Mouse (Mus musculus) hindbrain, embryonic 16.5 days (tissue): ENCODE measurements around the gene Nfu1. TPM values are rescaled to one million over a fixed set of nuclear protein-coding genes. Genes with fewer than 3 reads are reported as not detected.

Experiments
- ATAC-seq: fragments of 200-750 bp; cut with Nextera tagmentation; 2 replicates; pipeline ENCODE4 v1.8.0; 2017; ENCODE audit warnings: moderate TSS enrichment, moderate library complexity
- H3K27ac ChIP-seq: fragments of 300-500 bp; sonication (generic); 2 replicates; pipeline ENCODE4 v1.5.1; 2014; ENCODE audit warnings: low read depth, mild to moderate bottlenecking, control low read depth, low read length, moderate library complexity
- H3K27me3 ChIP-seq: fragments of 300-500 bp; sonication (generic); replicated peaks from 2 replicates; pipeline ENCODE4 v1.6.1; 2014; ENCODE audit warnings: low read length; ENCODE audit not compliant: control insufficient read depth, insufficient read depth
- H3K36me3 ChIP-seq: fragments of 300-500 bp; sonication (generic); 2 replicates; pipeline ENCODE4 v1.6.1; 2014; ENCODE audit warnings: mild to moderate bottlenecking, low read length, moderate library complexity, mixed read lengths; ENCODE audit not compliant: control insufficient read depth, insufficient read depth
- H3K4me1 ChIP-seq: fragments of 300-500 bp; sonication (generic); 2 replicates; pipeline ENCODE4 v1.6.1; 2014; ENCODE audit warnings: low read depth, low read length; ENCODE audit not compliant: control insufficient read depth, insufficient read depth
- H3K4me2 ChIP-seq: fragments of 300-500 bp; sonication (generic); 2 replicates; pipeline ENCODE4 v1.6.1; 2014; ENCODE audit warnings: mild to moderate bottlenecking, low read length, control low read depth, moderate library complexity
- H3K4me3 ChIP-seq: fragments of 300-500 bp; sonication (generic); 2 replicates; pipeline ENCODE4 v1.5.1; 2014; ENCODE audit warnings: mild to moderate bottlenecking, low read length, control low read depth, moderate library complexity
- H3K9ac ChIP-seq: fragments of 300-500 bp; sonication (generic); 2 replicates; pipeline ENCODE4 v1.6.1; 2014; ENCODE audit warnings: low read depth, mild to moderate bottlenecking, control low read depth, low read length, moderate library complexity
- H3K9me3 ChIP-seq: fragments of 300-500 bp; sonication (generic); 2 replicates; pipeline ENCODE4 v1.6.1; 2014; ENCODE audit warnings: mild to moderate bottlenecking, low read length, moderate library complexity; ENCODE audit not compliant: control insufficient read depth
- WGBS: fragments of 180-500 bp; shearing (Covaris S2); extraction: QIAGEN DNeasy Blood & Tissue Kit; methylation state at CpG from one replicate; pipeline ENCODE4 v1.1.7; 2014; 5-methylcytosine and 5-hydroxymethylcytosine counted together
- polyA plus RNA-seq: library from polyadenylated mRNA; unstranded; fragments of >200 nt; fragmentation: Nextera tagmentation; extraction: Ambion mirVana; gene quantifications from 2 replicates; pipeline ENCODE4 v1.2.1, GENCODE M21; 2015

Nfu1 gene
- polyA plus RNA-seq, 1 experiment from 2014 or later = 154 TPM

DNA sequence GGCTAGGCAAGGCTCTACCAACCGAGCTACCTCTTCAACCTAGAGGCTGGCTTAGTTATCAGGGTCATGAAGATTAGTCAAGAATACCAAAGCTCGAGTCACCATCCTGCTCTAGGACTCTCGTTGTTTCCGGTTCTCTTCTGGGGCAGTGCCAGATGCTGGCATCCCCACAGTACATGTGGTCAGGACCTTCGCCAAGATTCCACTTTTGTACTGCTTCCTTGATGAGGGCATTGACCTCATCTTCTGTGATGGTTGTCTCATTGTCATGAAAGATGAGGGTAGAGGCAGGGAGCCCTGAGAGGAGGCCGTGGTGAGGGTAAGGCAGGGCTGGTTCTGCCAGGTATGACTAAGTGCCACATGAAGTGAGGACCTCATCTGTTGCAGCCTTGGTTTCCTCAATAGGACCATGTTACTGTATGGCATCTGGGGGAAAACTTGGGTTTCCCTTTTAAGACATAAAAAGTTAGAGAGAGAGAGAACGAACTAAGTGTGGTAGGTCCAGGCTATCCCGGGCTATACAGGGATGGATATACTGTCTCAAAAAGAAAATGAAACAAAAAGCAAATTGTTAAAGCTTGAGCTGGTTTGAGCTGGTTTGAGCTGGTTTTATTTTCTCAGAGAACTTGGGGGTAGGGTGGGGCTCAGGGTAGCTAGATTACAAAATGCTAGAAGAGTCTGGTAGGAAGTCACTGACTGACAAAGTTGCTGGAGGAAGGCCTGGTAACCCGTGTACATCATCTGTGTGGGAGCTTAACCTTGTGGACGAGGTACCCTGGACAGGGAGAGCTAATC, 29.0 kb downstream of the Nfu1 start:
- 84% methylated on average over 10 of the region's 10 CpGs for WGBS
- no peak for ATAC-seq
- no peaks in the 10 kb centered on the region for H3K27me3 ChIP-seq
- no peaks in the 10 kb centered on the region for H3K36me3 ChIP-seq
- no peak overlapping the region for H3K27ac ChIP-seq
- no peak overlapping the region for H3K9ac ChIP-seq
- no peaks in the 10 kb centered on the region for H3K9me3 ChIP-seq
- H3K4me3 ChIP-seq = no peak overlapping the region
- no peak overlapping the region for H3K4me2 ChIP-seq
- no peaks in the 10 kb centered on the region for H3K4me1 ChIP-seq

DNA sequence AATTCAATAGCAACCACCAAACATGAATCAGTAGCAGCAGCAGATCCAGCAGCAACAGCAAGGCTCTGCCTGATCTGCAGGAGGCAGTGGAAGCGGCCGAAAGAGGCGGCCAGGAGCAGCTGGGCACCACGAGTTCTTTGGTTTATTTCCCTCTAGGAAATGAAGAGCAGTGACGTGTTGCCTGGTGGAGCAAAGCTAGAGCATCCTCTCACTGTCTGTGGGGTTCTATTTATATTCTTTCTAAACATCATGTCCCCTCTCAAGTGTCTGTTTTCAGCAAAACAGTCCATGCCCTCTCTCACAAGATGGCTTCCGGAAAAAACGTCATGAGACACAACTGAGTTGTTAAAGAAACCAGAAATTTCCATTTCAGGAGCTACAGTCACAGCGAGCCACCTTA, 30.1 kb downstream of the Nfu1 start:
- ATAC-seq = no peak
- no peak overlapping the region for H3K4me2 ChIP-seq
- H3K4me1 ChIP-seq = peaks cover 6% of the 10 kb centered on the region
- H3K9ac ChIP-seq = no peak overlapping the region
- no peaks in the 10 kb centered on the region for H3K36me3 ChIP-seq
- 91% methylated on average over 8 of the region's 8 CpGs for WGBS
- no peak overlapping the region for H3K27ac ChIP-seq
- H3K9me3 ChIP-seq = no peaks in the 10 kb centered on the region
- no peaks in the 10 kb centered on the region for H3K27me3 ChIP-seq
- no peak overlapping the region for H3K4me3 ChIP-seq

DNA sequence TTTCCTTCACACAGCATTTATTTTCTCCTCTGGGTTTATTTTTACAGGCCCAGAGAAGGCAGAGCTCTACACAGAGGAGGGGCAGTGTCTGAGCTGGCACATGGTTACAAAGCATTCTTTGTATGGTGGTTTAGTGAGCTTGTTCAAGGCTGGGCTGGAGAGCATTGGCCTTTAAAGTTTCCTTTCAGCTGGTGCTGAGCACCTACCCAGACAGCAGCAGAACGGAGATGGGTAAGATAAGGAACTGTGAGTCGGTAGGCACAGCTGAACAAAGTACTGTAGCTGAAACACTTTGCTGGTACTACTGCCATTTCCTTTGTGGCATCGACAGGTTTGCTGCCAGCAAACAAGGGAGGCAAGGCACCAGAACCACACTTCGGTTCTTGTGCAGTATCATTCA, 31.9 kb downstream of the Nfu1 start:
- H3K4me3 ChIP-seq = no peak overlapping the region
- H3K36me3 ChIP-seq = no peaks in the 10 kb centered on the region
- H3K9ac ChIP-seq = no peak overlapping the region
- no peaks in the 10 kb centered on the region for H3K9me3 ChIP-seq
- WGBS = 83% methylated on average over 4 of the region's 4 CpGs
- H3K27me3 ChIP-seq = no peaks in the 10 kb centered on the region
- H3K4me2 ChIP-seq = no peak overlapping the region
- H3K27ac ChIP-seq = no peak overlapping the region
- ATAC-seq = no peak
- H3K4me1 ChIP-seq = peaks cover 12% of the 10 kb centered on the region

DNA sequence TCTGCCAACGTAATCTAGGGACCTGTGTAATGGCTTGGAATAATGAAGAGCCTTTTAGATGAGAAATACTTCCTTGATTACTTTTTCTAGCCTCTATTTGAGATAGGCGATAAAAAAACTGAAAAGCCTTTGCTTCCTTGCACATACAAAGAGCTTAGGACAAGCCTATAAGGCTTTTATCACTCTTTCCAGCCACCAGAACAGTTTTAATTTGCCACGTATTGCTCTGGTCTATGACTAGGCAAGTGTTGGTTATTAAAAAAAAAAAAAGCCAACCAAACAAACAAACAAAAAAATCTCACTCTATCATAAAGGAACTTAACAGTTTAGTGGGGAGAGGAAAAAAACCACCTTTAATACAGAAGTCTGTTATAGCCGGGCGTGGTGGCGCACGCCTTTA, 32.4 kb downstream of the Nfu1 start:
- ATAC-seq = no peak
- H3K9me3 ChIP-seq = no peaks in the 10 kb centered on the region
- no peaks in the 10 kb centered on the region for H3K36me3 ChIP-seq
- H3K4me3 ChIP-seq = no peak overlapping the region
- peak overlapping the region; percentile 85 for H3K4me2 ChIP-seq
- H3K9ac ChIP-seq = no peak overlapping the region
- no peaks in the 10 kb centered on the region for H3K27me3 ChIP-seq
- H3K4me1 ChIP-seq = peaks cover 12% of the 10 kb centered on the region
- H3K27ac ChIP-seq = no peak overlapping the region
- 91% methylated on average over 7 of the region's 7 CpGs for WGBS

DNA sequence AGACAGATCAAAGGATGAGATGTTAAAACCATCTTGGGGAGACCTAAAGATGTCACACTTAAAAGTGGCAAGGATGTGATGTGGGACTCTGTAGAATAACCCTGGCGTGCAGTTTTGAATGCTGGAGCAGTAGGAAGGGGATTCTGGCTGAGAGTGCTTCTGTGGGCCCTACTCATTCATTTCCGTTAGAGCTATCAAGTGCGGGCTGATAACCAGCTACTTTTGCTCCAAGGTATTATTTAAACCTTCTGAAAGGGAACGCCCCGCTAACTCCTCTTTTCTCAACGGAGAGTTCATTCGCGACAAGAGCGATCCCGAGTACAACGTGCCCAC, 32.9 kb downstream of the Nfu1 start:
- Histone ChIP-seq H3K27me3 (no peaks in the 10 kb centered on the region), H3K4me2 (peak overlapping the region; percentile 85), H3K9me3 (no peaks in the 10 kb centered on the region), H3K4me1 (peaks cover 12% of the 10 kb centered on the region), H3K36me3 (no peaks in the 10 kb centered on the region), H3K27ac (peak overlapping the region; percentile 99), H3K9ac (peak overlapping the region; percentile 85), H3K4me3 (peak overlapping the region; percentile 87)
- ATAC-seq = peak; percentile 9
- WGBS = under 1% methylated on average over 11 of the region's 11 CpGs

DNA sequence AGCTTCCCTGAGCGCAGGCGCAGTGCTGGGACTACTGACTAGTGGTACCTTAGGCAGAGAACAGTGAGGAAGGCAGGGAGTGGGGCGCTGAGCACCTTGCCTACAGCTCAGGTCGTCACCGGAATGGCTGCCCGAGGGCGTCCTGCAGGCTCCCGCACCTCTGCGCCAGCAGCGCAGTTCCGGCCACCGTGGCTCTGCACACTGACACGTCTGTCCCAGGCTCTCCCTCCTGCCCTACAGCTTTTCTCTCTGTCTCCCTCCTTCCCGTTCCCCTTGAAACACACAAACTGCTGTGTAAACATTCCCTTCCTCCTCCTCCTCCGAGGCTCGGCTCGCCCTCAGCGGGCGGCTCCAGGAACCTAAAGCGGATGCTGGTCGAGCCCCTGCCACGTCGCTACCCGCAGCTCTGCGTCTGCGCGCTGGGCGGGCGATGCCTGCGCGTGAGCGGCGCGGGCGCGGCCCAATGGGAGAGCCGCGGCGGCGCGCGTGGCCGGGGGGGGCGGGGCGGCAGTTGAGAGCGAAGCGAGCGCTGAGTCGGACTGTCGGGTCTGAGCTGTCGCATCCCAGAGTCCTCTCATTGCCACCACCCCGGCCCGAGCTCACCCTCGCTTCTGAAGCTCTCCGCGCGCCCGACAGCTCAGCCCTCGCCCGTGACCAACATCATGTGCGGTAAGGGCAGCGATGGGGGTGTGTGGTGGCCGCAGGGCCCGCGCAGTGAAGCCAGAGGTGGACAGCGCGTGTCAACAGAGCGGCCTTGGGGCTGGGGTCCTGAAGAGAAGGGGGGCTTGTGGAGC, 33.5 kb downstream of the Nfu1 start, which contains the start of gene Gfpt1:
Gene Gfpt1 (plus strand): TSS at position 510 of the 794 bp plus-strand sequence.
- Histone ChIP-seq H3K4me1 (peaks cover 12% of the 10 kb centered on the region), H3K27ac (peak within 1 kb of the TSS; percentile 99), H3K4me3 (peak within 1 kb of the TSS; percentile 87), H3K9ac (peak within 1 kb of the TSS; percentile 94), H3K36me3 (no peaks in the 10 kb centered on the region), H3K9me3 (no peaks in the 10 kb centered on the region), H3K27me3 (no peaks in the 10 kb centered on the region), H3K4me2 (peak within 1 kb of the TSS; percentile 85)
- ATAC-seq = peak; percentile 97
- WGBS = under 1% methylated on average over 65 of the region's 68 CpGs

DNA sequence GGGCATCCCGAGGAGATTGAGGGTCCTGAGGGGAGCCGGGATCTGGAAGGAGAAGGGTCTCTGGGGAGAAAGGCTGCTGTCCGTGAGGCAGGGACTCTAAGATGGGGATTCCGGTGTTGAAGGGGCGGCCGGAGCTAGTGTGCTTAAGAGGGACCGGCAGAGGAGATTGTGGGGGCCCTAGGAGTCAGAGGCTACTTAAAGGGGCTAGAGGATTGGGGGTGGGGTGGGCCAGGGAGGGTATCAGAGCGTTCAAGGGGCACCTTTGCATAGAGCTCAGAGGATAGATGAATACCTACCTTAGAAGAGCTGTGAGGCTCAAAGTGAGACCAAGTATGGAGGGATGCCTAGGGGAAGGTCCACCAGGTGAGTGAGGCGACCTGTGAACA, 34.1 kb downstream of the Nfu1 start:
- Histone ChIP-seq H3K4me1 (peaks cover 12% of the 10 kb centered on the region), H3K9ac (peak overlapping the region; percentile 94), H3K27ac (peak overlapping the region; percentile 99), H3K9me3 (no peaks in the 10 kb centered on the region), H3K4me3 (peak overlapping the region; percentile 87), H3K27me3 (no peaks in the 10 kb centered on the region), H3K36me3 (no peaks in the 10 kb centered on the region), H3K4me2 (peak overlapping the region; percentile 85)
- peak; percentile 44 for ATAC-seq
- WGBS = 2% methylated on average over 9 of the region's 9 CpGs

DNA sequence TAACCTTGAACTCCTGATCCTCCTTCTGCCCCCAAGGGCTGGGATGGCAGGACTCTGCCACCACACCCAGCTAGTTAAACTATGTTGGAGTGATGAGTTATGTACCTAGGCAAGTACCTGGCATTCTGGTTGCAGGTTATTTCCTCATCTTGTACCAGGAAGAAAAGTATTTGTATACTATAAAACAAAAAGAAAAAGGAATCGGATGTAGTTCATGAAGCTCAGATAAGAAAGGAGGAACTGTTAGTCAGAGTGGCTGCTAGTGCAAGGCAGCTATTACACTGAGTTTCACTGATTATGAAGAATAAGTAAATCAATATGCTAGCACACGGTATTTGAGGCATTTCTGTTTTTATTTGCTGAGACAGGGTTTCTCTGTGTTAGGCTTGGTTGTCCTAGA, 35.9 kb downstream of the Nfu1 start:
- H3K4me2 ChIP-seq = no peak overlapping the region
- no peaks in the 10 kb centered on the region for H3K9me3 ChIP-seq
- ATAC-seq = no peak
- peaks cover 12% of the 10 kb centered on the region for H3K4me1 ChIP-seq
- no peak overlapping the region for H3K4me3 ChIP-seq
- no peaks in the 10 kb centered on the region for H3K36me3 ChIP-seq
- no peak overlapping the region for H3K9ac ChIP-seq
- WGBS = 85% methylated on average over 2 of the region's 2 CpGs
- no peak overlapping the region for H3K27ac ChIP-seq
- H3K27me3 ChIP-seq = no peaks in the 10 kb centered on the region

DNA sequence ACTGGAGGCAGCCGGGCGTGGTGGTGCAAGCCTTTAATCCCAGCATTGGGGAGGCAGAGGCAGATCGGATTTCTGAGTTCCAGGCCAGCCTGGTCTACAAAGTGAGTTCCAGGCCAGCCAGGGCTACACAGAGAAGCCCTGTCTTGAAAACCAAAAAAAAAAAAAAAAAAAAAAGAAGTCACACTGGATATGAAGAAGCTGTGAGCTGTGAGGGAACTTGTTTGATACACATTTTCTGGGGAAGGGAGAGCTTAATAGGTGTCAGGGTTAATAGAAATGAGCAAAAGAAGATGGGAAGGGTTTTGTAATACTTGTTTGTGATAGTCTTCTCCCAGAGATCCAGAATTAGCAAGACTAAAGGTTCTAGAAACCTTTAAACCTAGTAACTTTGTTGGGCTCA, 36.5 kb downstream of the Nfu1 start:
- H3K9ac ChIP-seq = no peak overlapping the region
- H3K9me3 ChIP-seq = no peaks in the 10 kb centered on the region
- no peak overlapping the region for H3K4me2 ChIP-seq
- H3K27ac ChIP-seq = no peak overlapping the region
- ATAC-seq = no peak
- peaks cover 12% of the 10 kb centered on the region for H3K4me1 ChIP-seq
- no peaks in the 10 kb centered on the region for H3K36me3 ChIP-seq
- WGBS = 68% methylated on average over 3 of the region's 3 CpGs
- no peaks in the 10 kb centered on the region for H3K27me3 ChIP-seq
- no peak overlapping the region for H3K4me3 ChIP-seq
